ENCODE assay signal across 8 mouse cellular contexts in genomic region chr2:131187602-131187922, GRCm38 (mm10). TPM values are rescaled to one million over a fixed set of nuclear protein-coding genes. Genes with fewer than 3 reads are reported as not detected.
DNase-seq lines count a peak whose midpoint lies in the region; ATAC-seq and TF ChIP-seq lines count a peak whose summit lies in the region.

No protein-coding gene starts in this region.

- no peak for TF ChIP-seq EP300 in liver, postnatal 0 days (IDR thresholded peaks at IDR 0.05; ENCODE audit: low read depth)

- DNase-seq in liver, postnatal 0 days, result no peak
- DNase-seq in adrenal gland, adult 18-20 months (ENCODE audit: low spot score in 2 of 2), result no peak
- no peak for DNase-seq in urinary bladder, postnatal 36 days (ENCODE audit: low spot score in 2 of 2)

- H3K27ac ChIP-seq in forebrain, embryonic 16.5 days (ENCODE audit: low read length), result no peak overlapping the region
- peak overlapping the region; percentile 85 for H3K27ac ChIP-seq in liver, postnatal 0 days (ENCODE audit: low read depth)

- peaks cover 25% of the 10 kb centered on the region for H3K79me3 ChIP-seq in C2C12 (ENCODE audit: low read depth)

- H3K4me2 ChIP-seq in forebrain, embryonic 16.5 days (ENCODE audit: low read length), result peak overlapping the region; percentile 87
- peak overlapping the region; percentile 86 for H3K4me2 ChIP-seq in liver, postnatal 0 days (ENCODE audit: low read depth, low read length)

- no peak for TF ChIP-seq CTCF in C2C12 (IDR thresholded peaks at IDR 0.05; ENCODE audit: control insufficient read depth, insufficient read depth, insufficient read length)
- no peak for TF ChIP-seq CTCF in liver, postnatal 0 days (IDR thresholded peaks at IDR 0.05; ENCODE audit: low read depth)

- H3K4me3 ChIP-seq in erythroblast, embryonic 14.5 days (replicated peaks), result peak overlapping the region; percentile 74
- peak overlapping the region; percentile 86 for H3K4me3 ChIP-seq in C2C12 (ENCODE audit: insufficient read depth, poor library complexity, severe bottlenecking)
- peak overlapping the region; percentile 73 for H3K4me3 ChIP-seq in forebrain, embryonic 16.5 days (replicated peaks; ENCODE audit: low read length)
- H3K4me3 ChIP-seq in liver, postnatal 0 days (ENCODE audit: low read depth, low read length), result peak overlapping the region; percentile 74

- WGBS in forebrain, embryonic 16.5 days, result 18% methylated on average over 3 of the region's 3 CpGs
- WGBS in liver, postnatal 0 days (ENCODE audit: insufficient replicate concordance), result 42% methylated on average over 3 of the region's 3 CpGs

- H3K79me2 ChIP-seq in C2C12 (ENCODE audit: control insufficient read depth, insufficient read depth), result peaks cover 44% of the 10 kb centered on the region

- no peak for ATAC-seq in erythroblast, adult 5-6 weeks (replicated peaks; ENCODE audit: low FRiP score, poor library complexity, severe bottlenecking)
- no peak for ATAC-seq in forebrain, embryonic 16.5 days
- ATAC-seq in liver, postnatal 0 days, result no peak
- no peak for ATAC-seq in granulocyte monocyte progenitor cell, adult 5-6 weeks (replicated peaks; ENCODE audit: poor library complexity, severe bottlenecking)

- peak overlapping the region; percentile 98 for H3ac ChIP-seq in C2C12 (ENCODE audit: control insufficient read depth, insufficient read length, low read depth)

- H3K9ac ChIP-seq in forebrain, embryonic 16.5 days (replicated peaks; ENCODE audit: low read depth, low read length), result peak overlapping the region; percentile 80
- peak overlapping the region; percentile 78 for H3K9ac ChIP-seq in liver, postnatal 0 days (replicated peaks)

- peaks cover 64% of the 10 kb centered on the region for H3K4me1 ChIP-seq in erythroblast, embryonic 14.5 days (ENCODE audit: control insufficient read depth)
- H3K4me1 ChIP-seq in forebrain, embryonic 16.5 days (replicated peaks; ENCODE audit: control insufficient read depth, insufficient read depth, low read length), result peaks cover 29% of the 10 kb centered on the region
- H3K4me1 ChIP-seq in liver, postnatal 0 days (ENCODE audit: insufficient read depth), result peaks cover 37% of the 10 kb centered on the region

- no peaks in the 10 kb centered on the region; the same call in 1 of the 2 replicates for H3K27me3 ChIP-seq in erythroblast, embryonic 14.5 days (ENCODE audit: control insufficient read depth)
- H3K27me3 ChIP-seq in C2C12 (ENCODE audit: control insufficient read depth, insufficient read depth, insufficient read length), result no peaks in the 10 kb centered on the region
- H3K27me3 ChIP-seq in forebrain, embryonic 16.5 days (replicated peaks; ENCODE audit: control insufficient read depth, insufficient read depth, low read length), result no peaks in the 10 kb centered on the region
- H3K27me3 ChIP-seq in liver, postnatal 0 days (ENCODE audit: insufficient read depth, low read length), result no peaks in the 10 kb centered on the region

- peaks cover 57% of the 10 kb centered on the region for H3K36me3 ChIP-seq in erythroblast, embryonic 14.5 days (ENCODE audit: control insufficient read depth)
- peaks cover 45% of the 10 kb centered on the region for H3K36me3 ChIP-seq in C2C12 (ENCODE audit: control insufficient read depth, insufficient read depth)
- H3K36me3 ChIP-seq in forebrain, embryonic 16.5 days (ENCODE audit: control insufficient read depth, insufficient read depth), result no peaks in the 10 kb centered on the region
- H3K36me3 ChIP-seq in liver, postnatal 0 days (replicated peaks; ENCODE audit: insufficient read depth, low read length), result peaks cover 35% of the 10 kb centered on the region

- H3K9me3 ChIP-seq in erythroblast, embryonic 14.5 days (ENCODE audit: control insufficient read depth, low read length), result no peaks in the 10 kb centered on the region
- H3K9me3 ChIP-seq in forebrain, embryonic 16.5 days (ENCODE audit: control insufficient read depth, low read length), result no peaks in the 10 kb centered on the region
- no peaks in the 10 kb centered on the region for H3K9me3 ChIP-seq in liver, postnatal 0 days (ENCODE audit: low read length)

TF ChIP-seq in C2C12, 6 proteins besides CTCF, POLR2A, EP300 and RAD21:
- no peak for TF ChIP-seq FOSL1 (IDR thresholded peaks at IDR 0.05; ENCODE audit: insufficient read depth, low read length, poor library complexity, severe bottlenecking)
- no peak for TF ChIP-seq MYOD1 (IDR thresholded peaks at IDR 0.05; ENCODE audit: control insufficient read depth, insufficient read length, low read depth)

RNA-seq across cellular contexts. Expression of gene Spef1, which starts 0.5 kb away (rescaled TPM):
- polyA plus RNA-seq in erythroblast, embryonic 14.5 days (2012), result 1.6 and 2.1 TPM in 2 replicates
- 0.63 TPM in 1 of 2 replicates, not detected in the other for total RNA-seq in erythroblast, adult 5-6 weeks (2015; ENCODE audit: low replicate concordance)
- total RNA-seq in erythroblast, adult 5-6 weeks (2017; ENCODE audit: low replicate concordance), result 3.1 and 4.2 TPM in 2 replicates
- 7.6 TPM for polyA plus RNA-seq in C2C12 (2012; fragmentation: generic; extraction: Trizol)
- polyA plus RNA-seq in forebrain, embryonic 16.5 days (2015; fragmentation: Nextera tagmentation; extraction: Ambion mirVana), result 11.3 and 12.6 TPM in 2 replicates
- polyA plus RNA-seq in liver, postnatal 0 days (2015; fragmentation: Nextera tagmentation; extraction: Ambion mirVana), result 0.59 and 0.65 TPM in 2 replicates
- total RNA-seq in adrenal gland, adult 18-20 months (2021), result 1 to 10 TPM; 4.5 to 5.6 TPM
- 2.0 and 2.7 TPM in 2 replicates for total RNA-seq in granulocyte monocyte progenitor cell, adult 5-6 weeks (2014; fragmentation: Nextera tagmentation)
- total RNA-seq in granulocyte monocyte progenitor cell, adult 5-6 weeks (2017), result 1.2 and 1.9 TPM in 2 replicates

RNA-seq across cellular contexts. Expression of gene Cdc25b, which starts 0.8 kb away (rescaled TPM):
- 52.6 and 58.1 TPM in 2 replicates for polyA plus RNA-seq in erythroblast, embryonic 14.5 days (2012)
- total RNA-seq in erythroblast, adult 5-6 weeks (2015; ENCODE audit: low replicate concordance), result 160 and 210 TPM in 2 replicates
- total RNA-seq in erythroblast, adult 5-6 weeks (2017; ENCODE audit: low replicate concordance), result 363 and 459 TPM in 2 replicates
- polyA plus RNA-seq in C2C12 (2012; fragmentation: generic; extraction: Trizol), result 73.8 TPM
- 33.6 and 35.9 TPM in 2 replicates for polyA plus RNA-seq in forebrain, embryonic 16.5 days (2015; fragmentation: Nextera tagmentation; extraction: Ambion mirVana)
- 67.6 and 77.7 TPM in 2 replicates for polyA plus RNA-seq in liver, postnatal 0 days (2015; fragmentation: Nextera tagmentation; extraction: Ambion mirVana)
- total RNA-seq in adrenal gland, adult 18-20 months (2021), result 1 to 10 TPM; 4.2 to 5.2 TPM
- 4.9 and 5.8 TPM in 2 replicates for total RNA-seq in granulocyte monocyte progenitor cell, adult 5-6 weeks (2014; fragmentation: Nextera tagmentation)
- 6.7 and 6.8 TPM in 2 replicates for total RNA-seq in granulocyte monocyte progenitor cell, adult 5-6 weeks (2017)

RNA-seq across cellular contexts. Expression of gene Cenpb, which starts 7.7 kb away (rescaled TPM):
- 27.7 and 31.8 TPM in 2 replicates for polyA plus RNA-seq in erythroblast, embryonic 14.5 days (2012)
- 0.96 and 3.8 TPM in 2 replicates for total RNA-seq in erythroblast, adult 5-6 weeks (2015; ENCODE audit: low replicate concordance)
- total RNA-seq in erythroblast, adult 5-6 weeks (2017; ENCODE audit: low replicate concordance), result 6.4 and 7.7 TPM in 2 replicates
- polyA plus RNA-seq in C2C12 (2012; fragmentation: generic; extraction: Trizol), result 168 TPM
- 16.0 and 16.9 TPM in 2 replicates for polyA plus RNA-seq in forebrain, embryonic 16.5 days (2015; fragmentation: Nextera tagmentation; extraction: Ambion mirVana)
- polyA plus RNA-seq in liver, postnatal 0 days (2015; fragmentation: Nextera tagmentation; extraction: Ambion mirVana), result 4.2 and 4.8 TPM in 2 replicates
- total RNA-seq in adrenal gland, adult 18-20 months (2021), result 10 to 100 TPM; 51.3 to 63.4 TPM
- total RNA-seq in granulocyte monocyte progenitor cell, adult 5-6 weeks (2014; fragmentation: Nextera tagmentation), result 14.3 and 24.3 TPM in 2 replicates
- total RNA-seq in granulocyte monocyte progenitor cell, adult 5-6 weeks (2017), result 16.1 and 18.6 TPM in 2 replicates

RNA-seq across cellular contexts. Expression of gene Ap5s1, which starts 19.3 kb away (rescaled TPM):
- 3.0 and 3.9 TPM in 2 replicates for polyA plus RNA-seq in erythroblast, embryonic 14.5 days (2012)
- 18.2 and 36.5 TPM in 2 replicates for total RNA-seq in erythroblast, adult 5-6 weeks (2015; ENCODE audit: low replicate concordance)
- total RNA-seq in erythroblast, adult 5-6 weeks (2017; ENCODE audit: low replicate concordance), result 18.7 and 21.0 TPM in 2 replicates
- 24.1 TPM for polyA plus RNA-seq in C2C12 (2012; fragmentation: generic; extraction: Trizol)
- 37.8 and 40.5 TPM in 2 replicates for polyA plus RNA-seq in forebrain, embryonic 16.5 days (2015; fragmentation: Nextera tagmentation; extraction: Ambion mirVana)
- 19.5 TPM in 2 replicates for polyA plus RNA-seq in liver, postnatal 0 days (2015; fragmentation: Nextera tagmentation; extraction: Ambion mirVana)
- 10 to 100 TPM; 14.9 to 16.3 TPM for total RNA-seq in adrenal gland, adult 18-20 months (2021)
- total RNA-seq in granulocyte monocyte progenitor cell, adult 5-6 weeks (2014; fragmentation: Nextera tagmentation), result 5.7 and 5.9 TPM in 2 replicates
- 1.0 and 1.5 TPM in 2 replicates for total RNA-seq in granulocyte monocyte progenitor cell, adult 5-6 weeks (2017)

RNA-seq across cellular contexts. Expression of gene 1700037H04Rik, which starts 27.7 kb away (rescaled TPM):
- polyA plus RNA-seq in erythroblast, embryonic 14.5 days (2012), result 219 and 275 TPM in 2 replicates
- total RNA-seq in erythroblast, adult 5-6 weeks (2015; ENCODE audit: low replicate concordance), result 77.1 and 92.0 TPM in 2 replicates
- 33.9 and 49.3 TPM in 2 replicates for total RNA-seq in erythroblast, adult 5-6 weeks (2017; ENCODE audit: low replicate concordance)
- 98.0 TPM for polyA plus RNA-seq in C2C12 (2012; fragmentation: generic; extraction: Trizol)
- polyA plus RNA-seq in forebrain, embryonic 16.5 days (2015; fragmentation: Nextera tagmentation; extraction: Ambion mirVana), result 87.5 and 97.1 TPM in 2 replicates
- polyA plus RNA-seq in liver, postnatal 0 days (2015; fragmentation: Nextera tagmentation; extraction: Ambion mirVana), result 58.1 and 61.6 TPM in 2 replicates
- total RNA-seq in adrenal gland, adult 18-20 months (2021), result 100 to 1,000 TPM; 103 to 273 TPM
- total RNA-seq in granulocyte monocyte progenitor cell, adult 5-6 weeks (2014; fragmentation: Nextera tagmentation), result 66.9 and 115 TPM in 2 replicates
- total RNA-seq in granulocyte monocyte progenitor cell, adult 5-6 weeks (2017), result 30.3 and 40.6 TPM in 2 replicates
